Mouse (Mus musculus) spleen, adult 2 months (tissue): ENCODE measurements around the gene Nrip1. TPM values are rescaled to one million over a fixed set of nuclear protein-coding genes. Genes with fewer than 3 reads are reported as not detected.

Experiments
- DNase-seq, 2 experiments: peaks; one replicate each; pipeline versions ENCODE4 v3.0.0 to v3.0.0-alpha.2; 2012 to 2021; ENCODE audit warnings: low spot score in 2 of 2, low read depth in 1 of 2
- H3K27ac ChIP-seq: fragments of 200-500 bp; 2 replicates; pipeline ENCODE4 v1.5.1; 2012; ENCODE audit warnings: low read length, inconsistent platforms; ENCODE audit not compliant: insufficient read depth
- H3K27me3 ChIP-seq: fragments of 200-500 bp; 2 replicates; pipeline ENCODE4 v1.6.1; 2012; ENCODE audit warnings: mild to moderate bottlenecking, moderate library complexity, low read length, inconsistent platforms; ENCODE audit not compliant: control insufficient read depth, insufficient read depth
- H3K36me3 ChIP-seq: fragments of 200-500 bp; 2 replicates; pipeline ENCODE4 v1.6.1; 2012; ENCODE audit warnings: mild to moderate bottlenecking, low read length, inconsistent platforms; ENCODE audit not compliant: control insufficient read depth, insufficient read depth
- H3K4me1 ChIP-seq: fragments of 200-500 bp; 2 replicates; pipeline ENCODE4 v1.6.1; 2011; ENCODE audit warnings: inconsistent platforms; ENCODE audit not compliant: control insufficient read depth, insufficient read depth, insufficient read length
- H3K4me3 ChIP-seq: fragments of 200-500 bp; 2 replicates; pipeline ENCODE4 v1.5.1; 2011; ENCODE audit warnings: mild to moderate bottlenecking, inconsistent platforms; ENCODE audit not compliant: insufficient read depth, insufficient read length; ENCODE audit errors: extremely low read depth
- CTCF ChIP-seq: fragments of 200-500 bp; IDR thresholded peaks from 2 replicates; pipeline ENCODE4 v1.5.1; 2011; ENCODE audit warnings: mild to moderate bottlenecking, inconsistent platforms; ENCODE audit not compliant: insufficient read depth, insufficient read length, insufficient replicate concordance; ENCODE audit errors: extremely low read depth
- POLR2A ChIP-seq: fragments of 200-500 bp; IDR thresholded peaks from 2 replicates; pipeline ENCODE4 v1.6.1; 2011; ENCODE audit warnings: low read depth, low read length, inconsistent platforms
- WGBS: fragments of 180-500 bp; shearing (Covaris S2); methylation state at CpG from one replicate; pipeline ENCODE4 v1.1.7; 2018; 5-methylcytosine and 5-hydroxymethylcytosine counted together
- polyA plus RNA-seq: library from polyadenylated mRNA; depleted of rRNA; stranded (reverse); fragments of >200 nt; gene quantifications from 2 replicates; pipeline ENCODE4 v1.2.3, GENCODE M21; 2012

Gene Nrip1
- polyA plus RNA-seq, 1 experiment: 4.5 TPM

- DNase-seq: no peak
- H3K4me1 ChIP-seq: no peaks in the 10 kb centered on the region
- H3K4me3 ChIP-seq: no peak overlapping the region
- H3K27ac ChIP-seq: no peak overlapping the region
- no peaks in the 10 kb centered on the region for H3K27me3 ChIP-seq
- WGBS: 76% methylated on average over 6 of the region's 6 CpGs
- no peaks in the 10 kb centered on the region for H3K36me3 ChIP-seq
- TF ChIP-seq CTCF (no peak), POLR2A (no peak)
Measured at GRCm38 (mm10) chr16:76265301-76265700, 108.3 kb downstream of the Nrip1 start.

- DNase-seq: no peak
- TF ChIP-seq CTCF: no peak
- TF ChIP-seq POLR2A: no peak
- H3K27me3 ChIP-seq: no peaks in the 10 kb centered on the region
Measured at GRCm38 (mm10) chr16:76263393-76263792, 110.2 kb downstream of the Nrip1 start.

GRCm38 (mm10) chr16:76260296-76260695, 113.3 kb downstream of the Nrip1 start:
- Histone ChIP-seq H3K4me1 (no peaks in the 10 kb centered on the region), H3K4me3 (no peak overlapping the region), H3K27me3 (no peaks in the 10 kb centered on the region), H3K36me3 (no peaks in the 10 kb centered on the region), H3K27ac (no peak overlapping the region)
- WGBS: 91% methylated on average over 6 of the region's 6 CpGs
- DNase-seq: no peak
- TF ChIP-seq CTCF (no peak), POLR2A (no peak)

More at GRCm38 (mm10) chr16:76263393-76263792, 110.2 kb downstream of the Nrip1 start:
- H3K36me3 ChIP-seq: no peaks in the 10 kb centered on the region
- no peaks in the 10 kb centered on the region for H3K4me1 ChIP-seq
- H3K27ac ChIP-seq: no peak overlapping the region
- WGBS: 78% methylated on average over 4 of the region's 4 CpGs
- no peak overlapping the region for H3K4me3 ChIP-seq

- no peak overlapping the region for H3K27ac ChIP-seq
- DNase-seq: no peak
- 95% methylated on average over 10 of the region's 10 CpGs for WGBS
- H3K27me3 ChIP-seq: no peaks in the 10 kb centered on the region
- H3K36me3 ChIP-seq: no peaks in the 10 kb centered on the region
- no peak overlapping the region for H3K4me3 ChIP-seq
- TF ChIP-seq POLR2A (no peak), CTCF (no peak)
- H3K4me1 ChIP-seq: no peaks in the 10 kb centered on the region
Measured at GRCm38 (mm10) chr16:76251826-76252225, 121.8 kb downstream of the Nrip1 start.

GRCm38 (mm10) chr16:76249345-76250091, 124.1 kb downstream of the Nrip1 start:
- Histone ChIP-seq H3K36me3 (no peaks in the 10 kb centered on the region), H3K4me3 (no peak overlapping the region), H3K4me1 (no peaks in the 10 kb centered on the region), H3K27ac (no peak overlapping the region), H3K27me3 (no peaks in the 10 kb centered on the region)
- 60% methylated on average over 18 of the region's 18 CpGs for WGBS
- no peak for DNase-seq
- no peak for TF ChIP-seq POLR2A
- TF ChIP-seq CTCF: no peak

- no peak for DNase-seq
- H3K4me3 ChIP-seq: no peak overlapping the region
- no peaks in the 10 kb centered on the region for H3K36me3 ChIP-seq
- TF ChIP-seq CTCF (no peak), POLR2A (no peak)
- WGBS: 93% methylated on average over 2 of the region's 2 CpGs
- no peaks in the 10 kb centered on the region for H3K4me1 ChIP-seq
- H3K27ac ChIP-seq: no peak overlapping the region
- no peaks in the 10 kb centered on the region for H3K27me3 ChIP-seq
Measured at GRCm38 (mm10) chr16:76242850-76243249, 130.8 kb downstream of the Nrip1 start.

GRCm38 (mm10) chr16:76241266-76241665, 132.4 kb downstream of the Nrip1 start:
- Histone ChIP-seq H3K27me3 (no peaks in the 10 kb centered on the region), H3K36me3 (no peaks in the 10 kb centered on the region), H3K4me3 (no peak overlapping the region), H3K27ac (no peak overlapping the region), H3K4me1 (no peaks in the 10 kb centered on the region)
- DNase-seq: no peak
- WGBS: 65% methylated on average over 4 of the region's 4 CpGs
- TF ChIP-seq CTCF: no peak
- no peak for TF ChIP-seq POLR2A
